Mouse (Mus musculus): Measurements from ENCODE around the gene Ccpg1. TPM values are rescaled to one million over a fixed set of nuclear protein-coding genes. Genes with fewer than 3 reads are reported as not detected.

Ccpg1 gene
- polyA plus RNA-seq, 2 experiments = 3.4 to 7.8 TPM

- no peaks in the 10 kb centered on the region for H3K27me3 ChIP-seq (ENCODE audit: control insufficient read depth, insufficient read depth, low read length)
- no peak overlapping the region for H3K27ac ChIP-seq
- H3K4me1 ChIP-seq (replicated peaks; ENCODE audit: control insufficient read depth in 2 of 2, insufficient read depth in 2 of 2, low read length in 1 of 2) = no peaks in the 10 kb centered on the region
- H3K36me3 ChIP-seq (replicated peaks; ENCODE audit: control insufficient read depth, insufficient read depth, low read depth) = no peaks in the 10 kb centered on the region
- TF ChIP-seq CTCF (IDR thresholded peaks at IDR 0.05; ENCODE audit: low read depth) (no peak), EP300 (IDR thresholded peaks at IDR 0.05; ENCODE audit: low read depth) (no peak)
- H3K4me3 ChIP-seq (ENCODE audit: insufficient read depth in 1 of 2, low read depth in 2 of 2, low read length in 2 of 2) = no peak overlapping the region
- H3K4me2 ChIP-seq (ENCODE audit: low read depth) = no peak overlapping the region
- no peaks in the 10 kb centered on the region for H3K9me3 ChIP-seq (ENCODE audit: control insufficient read depth, low read length)
- H3K9ac ChIP-seq (replicated peaks) = no peak overlapping the region
- WGBS (ENCODE audit: insufficient replicate concordance) = 27% methylated on average over 3 of the region's 3 CpGs
- DNase-seq (ENCODE audit: low read depth in 3 of 3, low spot score in 3 of 3) (no peak), ATAC-seq (ENCODE audit: insufficient read depth) (no peak)
Observed at GRCm38 (mm10) chr9:73008384-73008783, 23.2 kb downstream of the Ccpg1 start.

- Histone ChIP-seq H3K4me3 (ENCODE audit: insufficient read depth in 1 of 2, low read depth in 2 of 2, low read length in 2 of 2) (no peak overlapping the region), H3K4me1 (replicated peaks; ENCODE audit: control insufficient read depth in 2 of 2, insufficient read depth in 2 of 2, low read length in 1 of 2) (no peaks in the 10 kb centered on the region), H3K9ac (replicated peaks) (no peak overlapping the region), H3K27ac (no peak overlapping the region), H3K4me2 (ENCODE audit: low read depth) (no peak overlapping the region), H3K27me3 (ENCODE audit: control insufficient read depth, insufficient read depth, low read length) (no peaks in the 10 kb centered on the region), H3K9me3 (ENCODE audit: control insufficient read depth, low read length) (no peaks in the 10 kb centered on the region), H3K36me3 (replicated peaks; ENCODE audit: control insufficient read depth, insufficient read depth, low read depth) (no peaks in the 10 kb centered on the region; the same call in 1 of the 2 replicates)
- ATAC-seq (ENCODE audit: insufficient read depth) (no peak), DNase-seq (ENCODE audit: low read depth in 3 of 3, low spot score in 3 of 3) (no peak)
- 74% methylated on average over 4 of the region's 4 CpGs for WGBS (ENCODE audit: insufficient replicate concordance)
- TF ChIP-seq CTCF (IDR thresholded peaks at IDR 0.05; ENCODE audit: low read depth) (no peak), EP300 (IDR thresholded peaks at IDR 0.05; ENCODE audit: low read depth) (no peak)
Observed at GRCm38 (mm10) chr9:73012629-73013028, 27.4 kb downstream of the Ccpg1 start.

GRCm38 (mm10) chr9:73014724-73015123 lies 29.5 kb downstream of the Ccpg1 start:
- WGBS (ENCODE audit: insufficient replicate concordance) = 80% methylated on average over 13 of the region's 13 CpGs
- Histone ChIP-seq H3K9me3 (ENCODE audit: control insufficient read depth, low read length) (no peaks in the 10 kb centered on the region), H3K4me1 (replicated peaks; ENCODE audit: control insufficient read depth in 2 of 2, insufficient read depth in 2 of 2, low read length in 1 of 2) (no peaks in the 10 kb centered on the region), H3K27me3 (ENCODE audit: control insufficient read depth, insufficient read depth, low read length) (no peaks in the 10 kb centered on the region), H3K27ac (no peak overlapping the region), H3K36me3 (replicated peaks; ENCODE audit: control insufficient read depth, insufficient read depth, low read depth) (no peaks in the 10 kb centered on the region; the same call in 1 of the 2 replicates), H3K4me2 (ENCODE audit: low read depth) (no peak overlapping the region), H3K9ac (replicated peaks) (no peak overlapping the region), H3K4me3 (ENCODE audit: insufficient read depth in 1 of 2, low read depth in 2 of 2, low read length in 2 of 2) (no peak overlapping the region)
- TF ChIP-seq EP300 (IDR thresholded peaks at IDR 0.05; ENCODE audit: low read depth) (no peak), CTCF (IDR thresholded peaks at IDR 0.05; ENCODE audit: low read depth) (no peak)
- ATAC-seq (ENCODE audit: insufficient read depth) (no peak), DNase-seq (ENCODE audit: low read depth in 3 of 3, low spot score in 3 of 3) (no peak)

GRCm38 (mm10) chr9:73019841-73020240 lies 34.6 kb downstream of the Ccpg1 start:
- Histone ChIP-seq H3K4me1 (replicated peaks; ENCODE audit: control insufficient read depth in 2 of 2, insufficient read depth in 2 of 2, low read length in 1 of 2) (no peaks in the 10 kb centered on the region), H3K9ac (replicated peaks) (no peak overlapping the region), H3K36me3 (replicated peaks; ENCODE audit: control insufficient read depth, insufficient read depth, low read depth) (no peaks in the 10 kb centered on the region; the same call in 1 of the 2 replicates), H3K4me2 (ENCODE audit: low read depth) (no peak overlapping the region), H3K27me3 (ENCODE audit: control insufficient read depth, insufficient read depth, low read length) (no peaks in the 10 kb centered on the region), H3K4me3 (ENCODE audit: insufficient read depth in 1 of 2, low read depth in 2 of 2, low read length in 2 of 2) (no peak overlapping the region), H3K27ac (no peak overlapping the region), H3K9me3 (ENCODE audit: control insufficient read depth, low read length) (no peaks in the 10 kb centered on the region)
- 81% methylated on average over 10 of the region's 10 CpGs for WGBS (ENCODE audit: insufficient replicate concordance)
- ATAC-seq (ENCODE audit: insufficient read depth) = no peak
- TF ChIP-seq EP300 (IDR thresholded peaks at IDR 0.05; ENCODE audit: low read depth) (no peak), CTCF (IDR thresholded peaks at IDR 0.05; ENCODE audit: low read depth) (no peak)
- no peak for DNase-seq (ENCODE audit: low read depth in 3 of 3, low spot score in 3 of 3)

GRCm38 (mm10) chr9:73020566-73021097 lies 35.4 kb downstream of the Ccpg1 start:
- ATAC-seq (ENCODE audit: insufficient read depth) (no peak), DNase-seq (ENCODE audit: low read depth in 3 of 3, low spot score in 3 of 3) (no peak)
- no peak overlapping the region for H3K4me3 ChIP-seq (ENCODE audit: insufficient read depth in 1 of 2, low read depth in 2 of 2, low read length in 2 of 2)
- no peak overlapping the region for H3K4me2 ChIP-seq (ENCODE audit: low read depth)
- no peaks in the 10 kb centered on the region; the same call in 1 of the 2 replicates for H3K36me3 ChIP-seq (replicated peaks; ENCODE audit: control insufficient read depth, insufficient read depth, low read depth)
- no peak overlapping the region for H3K9ac ChIP-seq (replicated peaks)
- H3K27ac ChIP-seq = no peak overlapping the region
- 85% methylated on average over 5 of the region's 5 CpGs for WGBS (ENCODE audit: insufficient replicate concordance)
- no peaks in the 10 kb centered on the region for H3K9me3 ChIP-seq (ENCODE audit: control insufficient read depth, low read length)
- no peaks in the 10 kb centered on the region for H3K4me1 ChIP-seq (replicated peaks; ENCODE audit: control insufficient read depth in 2 of 2, insufficient read depth in 2 of 2, low read length in 1 of 2)
- H3K27me3 ChIP-seq (ENCODE audit: control insufficient read depth, insufficient read depth, low read length) = no peaks in the 10 kb centered on the region
- TF ChIP-seq EP300 (IDR thresholded peaks at IDR 0.05; ENCODE audit: low read depth) (no peak), CTCF (IDR thresholded peaks at IDR 0.05; ENCODE audit: low read depth) (no peak)

All from liver, embryonic 14.5 days (tissue).